Mouse (Mus musculus) cerebellum, postnatal 4 days (tissue): ENCODE data around the gene Olfr1312.
"Not testable (repeated sequence)": the region's sequence is repeated elsewhere in the genome, so short reads cannot be mapped to it uniquely, and the experiment has no call there.

ENCODE experiments used
- DNase-seq, 2 experiments: peaks; one replicate each; pipeline ENCODE4 v3.0.0; 2022; ENCODE audit warnings: low spot score in 2 of 2, mixed read lengths in 1 of 2

Gene Olfr1312

DNA sequence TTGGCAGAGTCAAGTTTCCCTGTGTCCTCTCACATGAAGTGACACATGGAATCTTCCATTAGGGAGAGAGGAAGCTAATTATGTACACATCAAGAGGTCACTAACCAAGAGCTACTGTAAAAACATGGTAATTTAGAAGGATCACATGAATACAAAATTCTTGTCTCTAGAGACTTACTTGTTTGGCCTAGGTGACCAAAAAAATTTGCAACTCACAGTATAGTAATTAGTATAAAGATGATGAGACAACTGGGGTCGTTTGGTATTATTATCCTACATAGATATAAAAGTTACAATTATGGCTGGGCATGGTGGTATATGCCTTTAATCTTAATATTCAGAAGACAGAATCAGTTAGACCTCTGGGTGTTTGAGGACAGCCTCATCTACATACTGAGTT, at the start of gene Olfr1312:
Olfr1312 (minus strand) TSS at position 101 of the 400 bp plus-strand sequence.
- DNase-seq: no peak

DNA sequence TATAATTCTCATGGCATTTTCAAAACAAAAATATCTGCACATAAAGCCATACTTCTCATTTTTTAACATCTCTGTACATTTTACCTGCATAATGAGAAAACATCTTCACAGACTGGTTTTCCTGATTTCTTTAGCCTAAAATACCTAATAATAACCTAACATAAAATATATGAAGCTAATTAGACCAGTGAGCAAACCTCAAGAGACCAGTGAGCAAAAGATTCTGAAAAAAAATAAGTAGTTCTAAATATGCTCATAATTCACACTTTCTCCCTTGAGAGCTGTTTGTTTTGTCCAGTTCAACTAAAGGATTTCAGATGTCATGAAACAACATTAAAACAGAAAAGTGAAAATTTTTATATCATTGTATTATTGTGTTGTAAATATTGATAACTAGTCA, 46.6 kb upstream of the Olfr1312 start, which contains the start of gene Olfr1314:
Olfr1314 (minus strand) TSS at position 101 of the 400 bp plus-strand sequence.
- no peak for DNase-seq

DNA sequence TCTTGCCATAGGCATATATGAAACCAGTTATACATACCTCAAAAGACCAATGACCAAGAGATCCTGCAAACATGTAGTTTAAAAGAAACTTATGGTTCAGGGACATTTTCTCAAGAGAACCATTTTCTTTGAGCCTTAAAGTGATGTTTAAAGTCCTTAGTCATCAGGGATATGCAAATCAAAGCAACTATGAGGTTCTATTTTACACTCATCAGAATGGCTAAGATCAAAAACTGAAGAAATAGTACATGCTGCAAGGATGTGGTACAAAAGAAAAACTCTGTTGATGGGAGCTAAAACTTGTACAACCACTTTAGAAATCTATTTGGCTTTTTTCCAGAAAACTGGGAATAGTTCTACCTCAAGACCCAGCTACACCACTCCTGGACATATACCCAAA, 27.7 kb upstream of the Olfr1312 start, which contains the start of gene Olfr1313:
Olfr1313 (minus strand) TSS at position 101 of the 400 bp plus-strand sequence.
- DNase-seq: no peak

DNA sequence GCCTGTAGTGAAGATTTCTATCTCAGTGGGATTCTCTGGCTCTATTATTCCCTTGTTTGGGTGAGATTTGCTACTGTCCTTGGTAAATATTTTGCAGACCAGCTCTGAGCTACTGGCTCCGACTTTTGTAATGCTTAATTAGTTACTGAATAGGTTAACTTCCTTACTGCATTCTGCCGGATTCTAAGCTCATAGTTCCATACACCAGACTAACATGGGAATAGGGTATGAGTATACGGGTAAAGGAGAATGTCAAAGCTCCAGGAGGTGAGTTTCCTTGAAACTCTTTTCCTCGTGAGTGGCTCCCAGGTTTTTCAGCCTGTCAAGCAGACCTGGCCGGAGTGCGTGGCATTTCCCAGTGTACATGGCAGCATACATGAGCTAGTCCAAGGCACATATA, 23.1 kb downstream of the Olfr1312 start:
- DNase-seq: not testable (repeated sequence)

- no peak for DNase-seq
Measured at GRCm38 (mm10) chr2:112024312-112024711, 25.7 kb downstream of the Olfr1312 start, which contains the start of gene Olfr1311. TSS of gene Olfr1311 (minus strand) at chr2:112024412.

DNA sequence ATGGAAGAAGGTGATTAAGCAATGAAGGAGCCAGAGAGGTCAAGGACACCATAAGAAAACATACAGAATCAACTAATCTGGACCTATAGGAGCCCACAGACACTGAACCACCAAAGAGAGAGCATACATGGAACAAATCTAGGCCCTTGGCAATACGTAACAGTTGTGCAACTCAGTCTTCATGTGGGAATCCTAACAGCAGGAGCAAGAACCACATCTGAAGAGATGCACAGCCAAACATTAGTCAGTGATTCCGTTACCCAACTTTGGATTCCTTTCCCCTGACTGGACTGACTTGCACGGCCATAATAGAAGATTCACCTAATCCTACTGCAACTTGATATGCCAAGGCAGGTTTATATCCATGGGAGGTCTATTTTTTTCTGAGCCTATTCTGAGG, 35.1 kb downstream of the Olfr1312 start:
- DNase-seq: no peak

GRCm38 (mm10) chr2:112012608-112013007, 37.4 kb downstream of the Olfr1312 start, which contains the start of gene Olfr1310:
TSS of gene Olfr1310 (minus strand) at chr2:112012708.
- no peak for DNase-seq

- DNase-seq: no peak
Measured at GRCm38 (mm10) chr2:111990181-111990580, 59.9 kb downstream of the Olfr1312 start, which contains the start of gene Olfr1309. TSS of gene Olfr1309 (minus strand) at chr2:111990281.
